Mouse (Mus musculus) spleen, adult 2 months (tissue): ENCODE data around the gene Npnt. TPM values are rescaled to one million over a fixed set of nuclear protein-coding genes. Genes with fewer than 3 reads are reported as not detected.

Experiments used
- DNase-seq, 2 experiments: peaks; one replicate each; pipeline versions ENCODE4 v3.0.0 to v3.0.0-alpha.2; 2012 to 2021; ENCODE audit warnings: low spot score in 2 of 2, low read depth in 1 of 2
- H3K27ac ChIP-seq: fragments of 200-500 bp; 2 replicates; pipeline ENCODE4 v1.5.1; 2012; ENCODE audit warnings: low read length, inconsistent platforms; ENCODE audit not compliant: insufficient read depth
- H3K27me3 ChIP-seq: fragments of 200-500 bp; 2 replicates; pipeline ENCODE4 v1.6.1; 2012; ENCODE audit warnings: mild to moderate bottlenecking, moderate library complexity, low read length, inconsistent platforms; ENCODE audit not compliant: control insufficient read depth, insufficient read depth
- H3K36me3 ChIP-seq: fragments of 200-500 bp; 2 replicates; pipeline ENCODE4 v1.6.1; 2012; ENCODE audit warnings: mild to moderate bottlenecking, low read length, inconsistent platforms; ENCODE audit not compliant: control insufficient read depth, insufficient read depth
- H3K4me1 ChIP-seq: fragments of 200-500 bp; 2 replicates; pipeline ENCODE4 v1.6.1; 2011; ENCODE audit warnings: inconsistent platforms; ENCODE audit not compliant: control insufficient read depth, insufficient read depth, insufficient read length
- H3K4me3 ChIP-seq: fragments of 200-500 bp; 2 replicates; pipeline ENCODE4 v1.5.1; 2011; ENCODE audit warnings: mild to moderate bottlenecking, inconsistent platforms; ENCODE audit not compliant: insufficient read depth, insufficient read length; ENCODE audit errors: extremely low read depth
- CTCF ChIP-seq: fragments of 200-500 bp; IDR thresholded peaks from 2 replicates; pipeline ENCODE4 v1.5.1; 2011; ENCODE audit warnings: mild to moderate bottlenecking, inconsistent platforms; ENCODE audit not compliant: insufficient read depth, insufficient read length, insufficient replicate concordance; ENCODE audit errors: extremely low read depth
- POLR2A ChIP-seq: fragments of 200-500 bp; IDR thresholded peaks from 2 replicates; pipeline ENCODE4 v1.6.1; 2011; ENCODE audit warnings: low read depth, low read length, inconsistent platforms
- WGBS: fragments of 180-500 bp; shearing (Covaris S2); methylation state at CpG from one replicate; pipeline ENCODE4 v1.1.7; 2018; 5-methylcytosine and 5-hydroxymethylcytosine counted together
- polyA plus RNA-seq: library from polyadenylated mRNA; depleted of rRNA; stranded (reverse); fragments of >200 nt; gene quantifications from 2 replicates; pipeline ENCODE4 v1.2.3, GENCODE M21; 2012

The Npnt gene
- polyA plus RNA-seq, 1 experiment, result 42.8 TPM

- Histone ChIP-seq H3K36me3 (no peaks in the 10 kb centered on the region), H3K27ac (no peak overlapping the region), H3K27me3 (no peaks in the 10 kb centered on the region), H3K4me1 (no peaks in the 10 kb centered on the region), H3K4me3 (no peak overlapping the region)
- no peak for DNase-seq
- TF ChIP-seq POLR2A (no peak), CTCF (no peak)
- WGBS, result 89% methylated on average over 6 of the region's 6 CpGs
Observed at GRCm38 (mm10) chr3:132870079-132870478, 80.0 kb downstream of the Npnt start.

GRCm38 (mm10) chr3:132868838-132869237 is 81.3 kb downstream of the Npnt start:
- no peaks in the 10 kb centered on the region for H3K4me1 ChIP-seq
- H3K27ac ChIP-seq, result no peak overlapping the region
- whole genome bisulfite sequencing, result 78% methylated on average over 2 of the region's 2 CpGs
- DNase-seq, result no peak
- no peak for TF ChIP-seq CTCF
- no peak for TF ChIP-seq POLR2A
- H3K36me3 ChIP-seq, result no peaks in the 10 kb centered on the region
- no peaks in the 10 kb centered on the region for H3K27me3 ChIP-seq
- no peak overlapping the region for H3K4me3 ChIP-seq

DNA sequence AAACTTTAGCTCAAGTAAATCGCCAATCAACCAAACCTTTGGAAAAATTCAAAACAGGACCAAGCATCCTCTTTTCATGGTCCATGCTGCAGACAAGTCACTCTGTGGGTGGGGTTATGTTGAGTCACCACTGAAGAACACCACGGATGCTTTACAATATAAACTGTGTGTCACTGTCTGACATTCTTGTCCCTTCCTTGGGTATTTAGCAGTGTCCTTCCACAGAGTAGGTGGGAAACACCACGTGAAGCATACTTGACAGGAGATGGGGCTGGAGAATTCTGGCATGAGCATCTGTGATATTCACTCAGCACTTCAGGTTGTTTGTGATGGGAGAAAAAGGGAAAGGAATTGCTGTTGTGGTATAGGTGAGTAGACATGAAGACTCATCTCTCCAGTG is 83.1 kb downstream of the Npnt start:
- H3K4me3 ChIP-seq, result no peak overlapping the region
- no peaks in the 10 kb centered on the region for H3K36me3 ChIP-seq
- TF ChIP-seq CTCF (no peak), POLR2A (no peak)
- H3K27ac ChIP-seq, result no peak overlapping the region
- no peak for DNase-seq
- H3K27me3 ChIP-seq, result no peaks in the 10 kb centered on the region
- H3K4me1 ChIP-seq, result no peaks in the 10 kb centered on the region
- 87% methylated on average over 3 of the region's 3 CpGs for WGBS

GRCm38 (mm10) chr3:132865596-132865995 is 84.5 kb downstream of the Npnt start:
- Histone ChIP-seq H3K27me3 (no peaks in the 10 kb centered on the region), H3K4me1 (no peaks in the 10 kb centered on the region), H3K27ac (no peak overlapping the region), H3K36me3 (no peaks in the 10 kb centered on the region), H3K4me3 (no peak overlapping the region)
- WGBS, result 94% methylated on average over 4 of the region's 4 CpGs
- no peak for DNase-seq
- no peak for TF ChIP-seq POLR2A
- no peak for TF ChIP-seq CTCF

- Histone ChIP-seq H3K4me3 (no peak overlapping the region), H3K27me3 (no peaks in the 10 kb centered on the region), H3K27ac (no peak overlapping the region), H3K4me1 (no peaks in the 10 kb centered on the region), H3K36me3 (no peaks in the 10 kb centered on the region)
- WGBS, result 44% methylated on average over 8 of the region's 8 CpGs
- TF ChIP-seq CTCF, result no peak
- DNase-seq, result no peak
Observed at GRCm38 (mm10) chr3:132864986-132865385, 85.1 kb downstream of the Npnt start.

DNA sequence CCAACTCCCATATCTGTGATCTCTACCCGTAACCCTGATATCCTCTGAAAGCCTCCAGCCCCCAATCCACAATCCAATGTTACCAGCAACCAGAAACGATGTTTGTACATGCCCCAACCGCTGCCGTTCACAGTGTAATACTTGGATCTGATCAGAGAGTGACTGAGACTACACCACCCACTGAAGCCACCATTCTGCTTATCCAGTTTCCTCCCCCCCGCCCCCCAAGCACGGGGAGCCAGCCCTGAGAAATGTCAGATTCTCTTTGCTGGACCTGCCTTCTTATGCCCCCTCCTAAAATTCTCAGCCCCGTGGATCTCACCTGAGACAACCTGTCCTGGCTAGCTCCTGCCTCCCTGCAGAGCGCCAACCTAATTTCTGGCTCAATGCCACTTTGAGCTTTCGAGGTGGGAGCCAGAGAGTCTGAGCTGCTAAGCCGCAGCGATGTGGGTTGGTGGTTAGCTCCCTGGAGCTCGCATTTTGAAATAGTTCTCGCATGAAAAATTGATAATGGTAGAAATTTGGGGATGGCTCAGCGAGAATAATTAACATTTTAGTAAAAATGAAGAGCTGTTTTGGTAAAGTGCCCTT is 85.7 kb downstream of the Npnt start:
- Histone ChIP-seq H3K27me3 (no peaks in the 10 kb centered on the region), H3K4me3 (no peak overlapping the region), H3K4me1 (no peaks in the 10 kb centered on the region), H3K36me3 (no peaks in the 10 kb centered on the region), H3K27ac (no peak overlapping the region)
- 74% methylated on average over 14 of the region's 14 CpGs for WGBS
- TF ChIP-seq POLR2A (no peak), CTCF (no peak)
- DNase-seq, result no peak

- Histone ChIP-seq H3K27me3 (no peaks in the 10 kb centered on the region), H3K27ac (no peak overlapping the region), H3K4me3 (no peak overlapping the region), H3K4me1 (no peaks in the 10 kb centered on the region), H3K36me3 (no peaks in the 10 kb centered on the region)
- TF ChIP-seq POLR2A (no peak), CTCF (no peak)
- 88% methylated on average over 13 of the region's 13 CpGs for WGBS
- DNase-seq, result no peak
Observed at GRCm38 (mm10) chr3:132863843-132864242, 86.2 kb downstream of the Npnt start.
